Mouse (Mus musculus): Measurements from ENCODE around the gene Uqcr10. TPM values are rescaled to one million over a fixed set of nuclear protein-coding genes. Genes with fewer than 3 reads are reported as not detected.
"Not testable (repeated sequence)": the region's sequence is repeated elsewhere in the genome, so short reads cannot be mapped to it uniquely, and the experiment has no call there.

Uqcr10 gene
- polyA plus RNA-seq, 1 experiment from 2014 or later, result 628 TPM

DNA sequence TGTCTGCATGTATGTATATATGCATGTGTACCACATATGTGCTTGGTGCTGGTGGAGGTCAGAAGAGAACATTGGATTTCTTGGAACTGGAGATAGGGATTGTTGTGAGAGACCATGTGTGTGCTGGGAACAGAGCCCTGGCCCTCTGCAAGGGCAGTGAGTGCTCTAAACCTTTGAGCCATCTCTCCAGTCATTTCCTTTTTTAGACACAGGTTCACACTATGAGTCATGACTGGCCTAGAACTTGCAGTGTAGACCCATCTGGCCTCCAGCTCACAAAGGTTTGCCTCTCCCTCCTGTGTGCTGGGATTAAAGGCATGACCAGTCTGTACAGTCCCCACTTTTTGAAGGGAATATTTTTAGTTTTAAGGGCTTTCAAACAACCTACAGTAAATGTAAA, 8.7 kb upstream of the Uqcr10 start:
- Histone ChIP-seq H3K36me3 (no peaks in the 10 kb centered on the region), H3K9ac (no peak overlapping the region), H3K27me3 (no peaks in the 10 kb centered on the region), H3K9me3 (no peaks in the 10 kb centered on the region), H3K4me2 (no peak overlapping the region), H3K4me3 (no peak overlapping the region), H3K4me1 (replicated peaks) (no peaks in the 10 kb centered on the region), H3K27ac (replicated peaks) (no peak overlapping the region)
- no peak for ATAC-seq (ENCODE audit: low read depth)

DNA sequence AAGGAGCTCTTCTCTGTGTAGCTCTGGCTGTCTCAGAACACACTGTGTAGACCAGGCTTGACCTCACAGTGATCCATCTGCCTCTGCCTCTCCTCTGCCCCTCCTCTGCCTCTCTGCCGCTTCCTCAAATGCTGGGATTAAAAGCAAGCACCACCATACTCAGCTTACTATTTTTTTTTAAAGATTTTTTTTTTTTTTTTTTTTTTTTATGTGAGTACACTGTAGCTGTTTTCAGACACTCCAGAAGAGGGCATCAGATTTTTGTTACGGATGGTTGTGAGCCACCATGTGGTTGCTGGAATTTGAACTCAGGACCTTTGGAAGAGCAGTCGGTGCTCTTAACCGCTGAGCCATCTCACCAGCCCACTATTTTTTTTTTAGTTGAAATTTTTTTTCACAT, 6.0 kb upstream of the Uqcr10 start:
- ATAC-seq (ENCODE audit: low read depth); H3K9me3 ChIP-seq: not testable (repeated sequence)
- 91% methylated on average over 4 of the region's 4 CpGs for WGBS

DNA sequence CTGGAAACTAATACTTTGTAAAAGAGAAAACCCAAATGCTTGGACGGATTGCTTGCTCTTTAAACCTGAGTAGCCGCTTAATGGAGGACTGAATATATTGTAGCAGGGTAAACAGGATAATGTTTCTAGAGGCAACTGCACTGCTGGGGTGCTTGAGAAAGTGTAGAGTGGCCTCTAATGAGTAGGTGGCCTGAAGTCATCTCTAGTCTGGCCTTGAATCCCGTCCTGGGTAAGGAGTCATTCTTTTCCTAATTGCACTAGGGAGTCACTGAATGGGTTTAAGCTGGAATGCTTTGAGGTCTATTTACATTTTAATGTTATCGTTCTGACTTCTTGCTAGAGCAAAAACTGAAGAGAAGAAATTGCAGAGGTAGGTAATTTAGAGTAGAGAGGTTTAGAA, 1.0 kb upstream of the Uqcr10 start:
- peaks cover 19% of the 10 kb centered on the region for H3K36me3 ChIP-seq
- H3K27me3 ChIP-seq, result no peaks in the 10 kb centered on the region
- peak overlapping the region; percentile 85 for H3K4me3 ChIP-seq
- 3% methylated on average over 4 of the region's 4 CpGs for WGBS
- H3K4me2 ChIP-seq, result peak overlapping the region; percentile 90
- peaks cover 19% of the 10 kb centered on the region for H3K4me1 ChIP-seq (replicated peaks)
- no peak for ATAC-seq (ENCODE audit: low read depth)
- no peak overlapping the region for H3K27ac ChIP-seq (replicated peaks)
- peak overlapping the region; percentile 68 for H3K9ac ChIP-seq
- no peaks in the 10 kb centered on the region for H3K9me3 ChIP-seq

More for the DNA sequence above, 6.0 kb upstream of the Uqcr10 start:
- not testable (repeated sequence) for H3K27ac ChIP-seq (replicated peaks); H3K4me3 ChIP-seq; H3K36me3 ChIP-seq; H3K4me2 ChIP-seq; H3K27me3 ChIP-seq; H3K4me1 ChIP-seq (replicated peaks); H3K9ac ChIP-seq

DNA sequence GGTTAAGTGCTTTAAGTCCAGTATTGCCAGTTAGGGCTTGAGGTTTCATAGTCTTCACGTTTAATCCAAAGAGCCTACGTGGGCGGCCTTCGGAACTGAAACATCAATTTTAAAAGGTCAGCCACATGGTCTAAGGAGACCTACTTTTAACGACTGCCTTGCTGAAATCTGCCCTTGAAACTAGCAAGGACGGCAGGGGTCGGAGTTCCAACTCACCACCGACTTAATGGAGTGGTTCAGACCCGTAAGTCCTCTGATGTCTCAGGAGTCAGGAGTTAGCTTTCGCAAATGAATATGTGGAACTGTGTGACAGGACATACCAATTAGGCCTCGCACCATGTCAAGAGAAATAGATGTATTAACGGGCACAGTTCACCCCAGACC, 462 bp downstream of the Uqcr10 start:
- Histone ChIP-seq H3K4me2 (peak overlapping the region; percentile 90), H3K27me3 (no peaks in the 10 kb centered on the region), H3K36me3 (peaks cover 19% of the 10 kb centered on the region), H3K9ac (peak overlapping the region; percentile 89), H3K4me1 (replicated peaks) (peaks cover 19% of the 10 kb centered on the region), H3K27ac (replicated peaks) (peak overlapping the region; percentile 73), H3K9me3 (no peaks in the 10 kb centered on the region), H3K4me3 (peak overlapping the region; percentile 85)
- WGBS, result 5% methylated on average over 12 of the region's 12 CpGs
- ATAC-seq (ENCODE audit: low read depth), result no peak; the same call in 1 of the 2 replicates

DNA sequence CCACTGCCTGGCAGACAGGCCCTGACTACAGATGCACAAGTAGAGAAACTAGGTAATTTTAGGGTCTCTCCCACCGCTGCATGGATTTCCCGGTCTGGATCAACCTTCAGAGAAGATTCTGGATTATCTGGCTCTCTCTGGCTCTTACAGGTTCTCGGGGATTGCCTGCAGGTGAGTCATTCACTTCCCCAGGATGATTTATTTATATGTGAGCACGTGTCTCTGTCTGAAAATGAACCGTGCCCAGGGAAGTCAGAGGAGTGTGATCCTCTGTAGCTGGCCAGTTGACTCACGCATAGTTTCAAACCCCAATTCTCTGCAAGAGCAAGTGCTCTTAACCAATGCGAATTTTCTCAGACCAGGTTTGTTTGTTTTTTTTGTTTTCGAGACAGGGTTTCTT, 3.4 kb downstream of the Uqcr10 start:
- ATAC-seq (ENCODE audit: low read depth), result no peak
- Histone ChIP-seq H3K27ac (replicated peaks) (no peak overlapping the region), H3K4me1 (replicated peaks) (peaks cover 19% of the 10 kb centered on the region), H3K4me3 (no peak overlapping the region), H3K9ac (no peak overlapping the region), H3K9me3 (no peaks in the 10 kb centered on the region), H3K36me3 (peaks cover 19% of the 10 kb centered on the region), H3K27me3 (no peaks in the 10 kb centered on the region), H3K4me2 (no peak overlapping the region)
- WGBS, result 87% methylated on average over 8 of the region's 8 CpGs

DNA sequence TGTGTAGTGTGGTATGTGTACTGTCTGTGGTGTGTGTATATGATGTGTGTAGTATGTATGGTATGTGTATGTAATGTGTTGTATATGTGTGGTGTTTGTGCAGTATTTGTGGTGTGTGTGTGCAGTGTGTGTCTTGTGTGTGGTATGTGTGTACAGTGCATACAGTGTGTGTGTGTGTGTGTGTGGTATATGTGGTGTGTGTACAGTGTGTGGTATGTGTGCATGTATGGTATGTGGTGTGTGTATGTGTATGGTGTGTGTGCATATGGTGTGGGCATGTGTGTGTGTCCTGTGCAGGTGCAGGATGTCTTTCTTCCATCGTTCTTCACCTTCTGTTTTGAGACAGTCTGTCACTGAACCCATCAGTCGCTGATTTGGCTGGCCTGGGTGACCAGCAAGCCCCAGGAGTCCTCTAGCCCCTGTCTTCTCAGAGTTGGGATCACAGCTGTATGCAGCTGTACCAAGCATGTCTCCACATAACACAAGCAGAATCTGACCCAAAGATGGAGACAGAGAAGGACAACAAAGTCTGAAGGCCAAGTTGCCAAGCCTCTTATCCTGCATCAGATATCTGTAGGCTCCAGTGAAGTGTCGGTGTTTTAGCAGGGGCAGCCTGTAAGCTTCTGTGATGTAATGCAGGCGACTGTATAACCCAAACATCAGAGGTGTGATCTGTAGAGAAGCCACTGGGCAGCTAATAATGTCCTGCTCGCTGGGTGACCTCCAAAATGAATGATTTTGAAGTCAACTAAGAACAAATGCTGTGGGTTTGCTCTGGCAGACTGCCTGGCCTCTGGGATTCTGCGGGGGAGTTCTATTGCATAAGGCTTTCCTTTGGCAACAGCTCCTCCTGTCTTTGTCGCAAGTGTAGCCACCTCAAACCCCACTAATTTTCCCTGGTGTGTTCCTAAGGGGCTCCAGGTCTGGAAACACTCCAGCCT, 6.8 kb downstream of the Uqcr10 start:
- no peaks in the 10 kb centered on the region; the same call in 1 of the 2 replicates for H3K4me1 ChIP-seq (replicated peaks)

DNA sequence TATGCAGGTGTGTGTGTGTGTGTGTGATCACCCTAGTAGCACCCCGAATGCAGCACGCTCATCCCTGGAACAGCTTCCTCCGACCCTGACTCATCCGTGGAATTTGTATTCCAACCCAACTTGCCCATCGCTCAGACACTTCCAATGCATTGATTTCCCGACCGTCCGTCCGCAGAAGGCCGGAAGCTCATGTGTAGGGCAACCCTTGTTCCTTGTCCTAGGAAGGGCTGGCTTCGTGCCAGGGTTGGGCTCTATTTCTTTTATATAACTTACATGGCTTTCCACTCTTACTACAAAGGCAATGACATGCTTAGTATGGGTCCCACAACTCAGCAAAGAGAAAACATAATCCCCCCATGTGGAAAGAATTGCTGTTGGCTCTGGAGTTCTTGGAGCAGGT, 12.0 kb downstream of the Uqcr10 start:
- Histone ChIP-seq H3K27ac (replicated peaks) (no peak overlapping the region), H3K4me2 (no peak overlapping the region), H3K9me3 (no peaks in the 10 kb centered on the region), H3K27me3 (no peaks in the 10 kb centered on the region), H3K4me1 (replicated peaks) (no peaks in the 10 kb centered on the region; the same call in 1 of the 2 replicates), H3K36me3 (no peaks in the 10 kb centered on the region), H3K4me3 (no peak overlapping the region), H3K9ac (no peak overlapping the region)
- no peak for ATAC-seq (ENCODE audit: low read depth)
- WGBS, result 75% methylated on average over 11 of the region's 11 CpGs

More for the DNA sequence above, 6.8 kb downstream of the Uqcr10 start:
- no peak overlapping the region for H3K4me3 ChIP-seq
- 58% methylated on average over 7 of the region's 7 CpGs for WGBS
- no peak for ATAC-seq (ENCODE audit: low read depth)
- H3K27ac ChIP-seq (replicated peaks), result no peak overlapping the region
- H3K4me2 ChIP-seq, result no peak overlapping the region
- H3K27me3 ChIP-seq, result no peaks in the 10 kb centered on the region
- no peak overlapping the region for H3K9ac ChIP-seq
- peaks cover 19% of the 10 kb centered on the region for H3K36me3 ChIP-seq
- H3K9me3 ChIP-seq, result no peaks in the 10 kb centered on the region

DNA sequence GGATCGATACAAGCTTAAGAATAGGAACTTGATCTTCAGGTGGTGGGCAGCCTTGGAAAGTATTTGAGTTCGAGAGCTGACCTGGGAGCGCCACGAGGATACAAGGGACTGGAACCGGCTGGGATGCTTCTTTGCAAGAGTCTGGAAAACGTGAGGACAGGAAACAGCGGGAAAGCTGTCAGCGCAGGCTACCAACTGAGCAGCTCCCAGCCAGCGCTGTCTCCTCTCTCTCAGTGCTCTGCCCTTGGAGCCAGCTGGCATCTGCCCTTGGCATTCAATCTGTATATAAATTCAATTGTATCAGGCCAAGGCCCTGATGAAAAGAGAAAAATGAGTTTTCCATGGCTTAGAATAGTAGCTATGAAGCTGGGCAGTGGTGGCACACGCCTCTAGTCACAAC, 12.9 kb downstream of the Uqcr10 start:
- WGBS, result 68% methylated on average over 10 of the region's 10 CpGs
- Histone ChIP-seq H3K27ac (replicated peaks) (no peak overlapping the region), H3K9me3 (no peaks in the 10 kb centered on the region), H3K9ac (no peak overlapping the region), H3K4me1 (replicated peaks) (no peaks in the 10 kb centered on the region; the same call in 1 of the 2 replicates), H3K4me3 (no peak overlapping the region), H3K27me3 (no peaks in the 10 kb centered on the region), H3K36me3 (no peaks in the 10 kb centered on the region), H3K4me2 (no peak overlapping the region)
- no peak for ATAC-seq (ENCODE audit: low read depth)

DNA sequence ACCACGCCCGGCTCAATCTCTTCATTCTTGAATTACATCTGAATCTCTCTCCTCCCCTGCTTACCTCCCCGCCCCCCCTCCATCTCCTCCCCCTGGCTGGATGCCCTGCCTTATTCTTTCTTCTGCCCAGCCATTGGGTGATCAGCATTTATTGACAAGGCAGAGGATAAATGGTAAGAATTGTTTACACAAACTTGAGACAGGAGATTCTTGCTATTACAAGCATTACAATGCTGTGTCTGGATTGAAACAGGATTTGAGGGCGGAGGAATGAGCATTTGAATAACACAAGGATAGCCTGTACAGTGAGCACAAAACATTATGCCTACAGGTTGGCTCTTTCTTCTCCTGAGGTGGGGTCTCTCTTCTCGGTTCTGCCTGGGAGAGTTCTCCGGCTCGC, 13.8 kb downstream of the Uqcr10 start:
- no peaks in the 10 kb centered on the region for H3K36me3 ChIP-seq
- no peak overlapping the region for H3K9ac ChIP-seq
- no peak overlapping the region for H3K27ac ChIP-seq (replicated peaks)
- WGBS, result 83% methylated on average over 7 of the region's 7 CpGs
- no peak for ATAC-seq (ENCODE audit: low read depth)
- H3K4me1 ChIP-seq (replicated peaks), result no peaks in the 10 kb centered on the region; the same call in 1 of the 2 replicates
- no peak overlapping the region for H3K4me2 ChIP-seq
- H3K9me3 ChIP-seq, result no peaks in the 10 kb centered on the region
- H3K27me3 ChIP-seq, result no peaks in the 10 kb centered on the region
- H3K4me3 ChIP-seq, result no peak overlapping the region

DNA sequence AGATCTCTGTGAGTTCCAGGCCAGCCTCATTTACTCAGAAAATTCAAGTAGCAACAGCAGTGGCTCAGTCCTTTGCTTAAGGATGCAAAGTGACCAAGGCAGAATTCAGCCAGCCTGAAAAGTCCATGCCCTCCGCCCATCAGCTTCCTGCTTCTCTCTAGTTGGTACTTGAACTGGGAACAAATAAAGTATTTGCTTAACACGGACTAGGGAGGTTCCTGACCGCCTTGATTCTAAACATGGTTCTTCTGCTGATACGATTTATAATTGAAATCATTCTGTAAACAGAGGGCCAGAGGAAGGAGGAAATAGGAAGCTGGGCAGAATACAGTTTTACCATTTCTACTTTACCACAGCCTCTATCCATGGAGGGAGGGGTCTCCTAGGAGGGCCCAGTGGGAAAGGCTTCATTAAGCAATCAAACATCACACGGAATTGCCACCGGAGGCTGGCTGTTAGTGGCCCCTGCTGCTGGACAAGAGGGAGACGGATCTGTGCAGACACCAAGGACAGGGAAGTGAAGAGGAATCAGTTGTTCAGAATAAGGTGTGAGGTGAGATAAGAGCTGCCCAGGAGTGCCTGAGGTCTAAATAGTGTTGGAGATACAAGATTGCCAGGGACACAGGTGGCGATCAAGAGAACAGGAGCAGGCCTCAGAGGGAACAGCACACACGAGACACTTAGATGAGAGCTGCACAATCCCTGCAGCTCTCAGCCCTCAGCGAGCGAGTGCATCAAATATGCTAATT, 15.3 kb downstream of the Uqcr10 start:
- no peaks in the 10 kb centered on the region; the same call in 1 of the 2 replicates for H3K4me1 ChIP-seq (replicated peaks)
- no peak overlapping the region for H3K4me3 ChIP-seq
- no peak overlapping the region for H3K9ac ChIP-seq
- WGBS, result 50% methylated on average over 11 of the region's 11 CpGs
- H3K27ac ChIP-seq (replicated peaks), result no peak overlapping the region
- no peak overlapping the region for H3K4me2 ChIP-seq
- no peak for ATAC-seq (ENCODE audit: low read depth)
- H3K36me3 ChIP-seq, result peaks cover 2% of the 10 kb centered on the region
- no peaks in the 10 kb centered on the region for H3K9me3 ChIP-seq
- H3K27me3 ChIP-seq, result no peaks in the 10 kb centered on the region

DNA sequence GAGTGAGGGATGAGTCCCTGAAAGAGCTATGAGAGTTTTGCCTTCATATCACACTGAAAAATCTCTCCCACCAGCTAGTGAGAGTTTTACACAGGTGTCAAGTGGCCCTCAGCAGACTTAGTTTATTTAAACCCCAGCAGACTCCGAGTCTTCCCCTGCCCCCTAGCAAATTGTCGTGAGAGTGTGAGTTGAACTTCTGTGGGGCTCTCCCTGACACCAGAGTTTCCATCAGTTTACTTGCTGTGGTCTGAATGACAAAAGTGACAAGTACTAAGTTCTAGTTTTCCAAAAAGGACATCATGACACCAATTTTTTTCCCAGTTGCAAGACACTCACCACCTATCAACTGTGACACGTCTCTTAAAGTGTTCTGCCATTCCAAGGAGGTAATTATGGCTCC, 16.3 kb downstream of the Uqcr10 start:
- no peaks in the 10 kb centered on the region for H3K27me3 ChIP-seq

DNA sequence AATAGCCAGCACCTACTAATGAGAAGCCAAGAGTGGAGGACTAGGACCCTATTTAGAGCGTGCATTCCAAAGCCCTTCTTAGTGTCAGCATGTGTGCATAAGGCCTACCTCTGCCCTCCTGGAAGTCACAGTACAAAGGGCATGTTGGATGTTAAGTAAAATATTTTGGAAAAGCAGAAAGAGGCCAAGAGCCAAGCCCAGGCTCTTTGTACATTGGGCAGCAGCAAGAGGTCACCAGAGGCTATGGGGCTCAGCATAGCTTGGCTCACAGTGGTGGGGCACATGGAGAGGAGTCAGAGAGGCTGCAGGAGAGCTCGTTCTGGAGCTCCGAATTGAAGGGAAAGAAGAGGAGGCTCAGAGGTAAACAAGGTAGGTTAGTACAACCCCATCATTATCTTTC, 17.1 kb downstream of the Uqcr10 start:
- H3K4me1 ChIP-seq (replicated peaks), result no peaks in the 10 kb centered on the region

More for the DNA sequence above, 16.3 kb downstream of the Uqcr10 start:
- Histone ChIP-seq H3K4me2 (no peak overlapping the region), H3K9ac (no peak overlapping the region), H3K9me3 (no peaks in the 10 kb centered on the region), H3K4me3 (no peak overlapping the region), H3K27ac (replicated peaks) (no peak overlapping the region), H3K36me3 (peaks cover 11% of the 10 kb centered on the region), H3K4me1 (replicated peaks) (no peaks in the 10 kb centered on the region; the same call in 1 of the 2 replicates)
- no peak for ATAC-seq (ENCODE audit: low read depth)
- 60% methylated on average over 3 of the region's 3 CpGs for WGBS

More for the DNA sequence above, 17.1 kb downstream of the Uqcr10 start:
- peaks cover 19% of the 10 kb centered on the region for H3K36me3 ChIP-seq
- H3K9me3 ChIP-seq, result no peaks in the 10 kb centered on the region
- no peaks in the 10 kb centered on the region for H3K27me3 ChIP-seq
- WGBS, result 71% methylated on average over 3 of the region's 3 CpGs
- H3K27ac ChIP-seq (replicated peaks), result no peak overlapping the region
- ATAC-seq (ENCODE audit: low read depth), result no peak
- H3K4me2 ChIP-seq, result no peak overlapping the region
- no peak overlapping the region for H3K4me3 ChIP-seq
- no peak overlapping the region for H3K9ac ChIP-seq
